Mouse (Mus musculus) large intestine, adult 2 months (tissue): ENCODE data around the gene Vmn2r93. TPM values are rescaled to one million over a fixed set of nuclear protein-coding genes. Genes with fewer than 3 reads are reported as not detected.

Experiments
- DNase-seq: peaks from one replicate; pipeline ENCODE4 v3.0.0-alpha.2; 2012; ENCODE audit warnings: low read depth, low spot score
- WGBS: fragments of 180-500 bp; shearing (Covaris S2); methylation state at CpG from one replicate; pipeline ENCODE4 v1.1.7; 2018; 5-methylcytosine and 5-hydroxymethylcytosine counted together
- polyA plus RNA-seq: library from polyadenylated mRNA; depleted of rRNA; stranded (reverse); fragments of >200 nt; gene quantifications from 2 replicates; pipeline ENCODE4 v1.2.3, GENCODE M21; 2012; rRNA removed

Gene Vmn2r93
- not detected in 2 replicates for polyA plus RNA-seq

DNA sequence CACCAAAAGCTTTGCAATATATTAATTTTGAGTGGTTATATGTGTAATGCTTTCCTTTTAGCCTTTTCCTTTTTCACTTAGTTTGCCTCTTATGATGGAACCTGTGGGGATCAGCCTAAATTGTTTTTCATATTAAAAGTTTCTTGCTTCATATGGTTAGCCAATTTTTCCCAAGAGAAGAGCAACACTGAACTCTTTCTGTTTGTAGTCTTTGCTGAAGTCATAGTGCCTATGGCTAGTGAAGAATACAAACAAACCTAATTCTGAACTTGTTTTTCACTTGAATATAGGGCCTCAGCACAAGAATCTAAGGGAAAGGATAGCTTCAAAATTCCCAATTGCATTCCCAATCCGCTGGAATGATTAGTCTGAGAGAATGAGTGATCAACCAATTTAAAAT, at the start of gene Vmn2r93:
Gene Vmn2r93, plus strand, starts transcription at position 301 of the 400 bp plus-strand sequence.
- DNase-seq: no peak

DNA sequence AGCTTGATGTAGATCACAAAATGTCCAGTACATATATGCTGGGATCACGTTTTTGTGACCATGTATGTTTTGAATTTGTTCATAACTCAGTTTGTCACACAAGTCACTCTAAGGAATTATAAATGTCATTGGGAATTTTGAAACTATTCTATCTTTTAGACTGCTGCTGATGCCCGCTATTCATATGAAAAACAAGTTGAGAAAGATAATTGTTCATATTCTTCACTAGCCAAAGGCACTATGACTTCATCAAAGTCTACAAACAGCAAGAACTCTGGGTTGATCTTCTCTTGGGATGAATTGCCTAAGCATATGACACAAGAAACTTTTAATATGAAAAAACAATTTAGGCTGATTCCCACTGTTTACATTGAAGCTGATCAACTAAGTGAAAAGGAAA, 20.2 kb upstream of the Vmn2r93 start, which contains the start of gene Vmn2r94:
Gene Vmn2r94, minus strand, starts transcription at position 101 of the 400 bp plus-strand sequence.
- no peak for DNase-seq
- 55% methylated on average over 2 of the region's 2 CpGs for WGBS

More for the DNA sequence above, at the start of gene Vmn2r93:
- 22% methylated on average over 1 of the region's 1 CpGs for WGBS

DNA sequence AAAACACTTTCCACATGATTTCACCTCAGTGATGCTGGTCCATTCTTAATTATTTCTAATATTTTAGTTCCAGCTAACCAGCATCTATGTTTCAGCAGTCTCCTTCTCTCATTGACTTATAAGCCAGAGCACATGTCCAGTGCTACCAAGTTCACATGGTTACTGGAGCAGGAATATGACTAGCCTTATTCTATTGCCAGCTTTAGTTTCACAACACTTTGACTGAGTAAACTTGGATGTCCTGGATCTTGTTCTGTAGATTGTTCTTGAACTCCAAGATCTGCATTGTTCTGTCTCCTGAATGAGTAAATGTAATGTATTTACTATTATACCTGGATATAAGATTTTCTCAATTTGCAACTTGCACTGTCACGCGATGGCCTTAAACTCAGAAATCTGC, 25.1 kb downstream of the Vmn2r93 start:
- DNase-seq: no peak
- 92% methylated on average over 2 of the region's 2 CpGs for WGBS

DNA sequence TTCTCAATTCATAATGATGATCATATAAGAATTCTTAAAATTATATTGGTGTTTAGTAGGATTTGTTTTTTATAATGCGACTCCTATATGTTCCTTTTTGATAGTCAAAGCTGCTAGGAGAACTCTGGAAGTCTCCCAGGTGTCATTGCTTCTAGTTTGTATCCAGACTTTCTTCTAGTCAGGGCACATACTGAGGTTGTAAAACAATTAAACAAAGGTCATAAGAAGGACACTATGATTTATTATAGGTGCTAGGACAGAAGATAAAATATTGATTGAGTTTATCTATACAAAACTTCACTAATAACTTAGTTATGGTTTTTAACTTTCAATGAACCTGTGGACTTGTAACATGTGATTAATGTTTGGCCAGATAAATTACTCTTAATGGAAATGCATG, 62.1 kb downstream of the Vmn2r93 start:
- DNase-seq: no peak
- WGBS: 55% methylated on average over 1 of the region's 1 CpGs

DNA sequence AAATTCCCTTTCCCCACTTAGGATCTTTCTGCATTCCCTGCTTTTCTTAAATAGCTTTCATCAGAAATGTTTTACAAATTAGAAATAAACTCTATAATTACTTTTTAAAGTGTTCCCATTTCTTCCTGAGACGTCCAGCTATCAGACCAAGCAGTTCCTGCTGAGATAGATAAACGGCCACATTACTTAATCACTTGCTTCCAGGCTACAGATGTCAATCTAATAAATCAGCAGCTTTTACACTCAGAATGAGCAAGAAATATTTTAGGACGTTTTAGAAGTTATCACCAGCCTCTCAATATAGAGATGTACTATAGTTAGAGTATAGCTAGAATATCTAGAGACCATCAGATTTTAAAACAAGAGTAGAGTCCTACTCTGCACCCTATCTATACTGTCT, 62.7 kb downstream of the Vmn2r93 start:
- WGBS: 37% methylated on average over 3 of the region's 3 CpGs
- no peak for DNase-seq

Other genes starting within 250 kb of the Vmn2r93 start
- not detected in 2 replicates for gene Vmn2r124, start 248.7 kb upstream of the Vmn2r93 start, polyA plus RNA-seq
- gene Vmn2r91, start 213.1 kb upstream of the Vmn2r93 start, polyA plus RNA-seq: not detected in 2 replicates
- not detected in 2 replicates for gene Vmn2r92, start 146.2 kb upstream of the Vmn2r93 start, polyA plus RNA-seq
- gene Vmn2r94, start 20.3 kb upstream of the Vmn2r93 start, polyA plus RNA-seq: not detected in 2 replicates
- gene Vmn2r95, start 126.0 kb downstream of the Vmn2r93 start, polyA plus RNA-seq: not detected in 2 replicates